Mouse (Mus musculus): ENCODE data around the gene Clpp. TPM values are rescaled to one million over a fixed set of nuclear protein-coding genes. Genes with fewer than 3 reads are reported as not detected.
A peak's percentile ranks its signal among the peaks of the same experiment; 100 is the strongest.

Gene Clpp
- polyA plus RNA-seq, 1 experiment from 2014 or later, result 158 TPM

- Histone ChIP-seq H3K4me1 (ENCODE audit: insufficient read depth) (peaks cover 5% of the 10 kb centered on the region; the same call in 1 of the 2 replicates), H3K9me3 (ENCODE audit: low read depth, low read length) (no peaks in the 10 kb centered on the region), H3K4me3 (ENCODE audit: low read depth, low read length) (no peak overlapping the region), H3K27ac (ENCODE audit: low read depth) (no peak overlapping the region), H3K36me3 (ENCODE audit: insufficient read depth) (peaks cover 20% of the 10 kb centered on the region), H3K27me3 (ENCODE audit: insufficient read depth, low read length) (no peaks in the 10 kb centered on the region), H3K4me2 (0 out of 2 replicates have a peak overlapping the region, but pooled peaks have one; percentile 7), H3K9ac (no peak overlapping the region)
- peak; percentile 31 for TF ChIP-seq CTCF (IDR thresholded peaks at IDR 0.05; ENCODE audit: low read depth)
- WGBS, result 78% methylated on average over 7 of the region's 7 CpGs
- ATAC-seq (ENCODE audit: insufficient read depth), result no peak
- DNase-seq, result peak; percentile 24
Measured at GRCm38 (mm10) chr17:56988441-56988840, 1.7 kb upstream of the Clpp start.

GRCm38 (mm10) chr17:56988921-56989430 lies 1.1 kb upstream of the Clpp start:
- Histone ChIP-seq H3K4me3 (ENCODE audit: low read depth, low read length) (peak overlapping the region; percentile 83; the same call in 1 of the 2 replicates), H3K27me3 (ENCODE audit: insufficient read depth, low read length) (no peaks in the 10 kb centered on the region), H3K4me1 (ENCODE audit: insufficient read depth) (peaks cover 5% of the 10 kb centered on the region; the same call in 1 of the 2 replicates), H3K36me3 (ENCODE audit: insufficient read depth) (peaks cover 26% of the 10 kb centered on the region), H3K4me2 (peak overlapping the region; percentile 86), H3K27ac (ENCODE audit: low read depth) (no peak overlapping the region), H3K9ac (peak overlapping the region; percentile 77; the same call in 1 of the 2 replicates), H3K9me3 (ENCODE audit: low read depth, low read length) (no peaks in the 10 kb centered on the region)
- no peak for ATAC-seq (ENCODE audit: insufficient read depth)
- TF ChIP-seq CTCF (IDR thresholded peaks at IDR 0.05; ENCODE audit: low read depth), result no peak
- DNase-seq, result no peak
- WGBS, result 69% methylated on average over 7 of the region's 7 CpGs

DNA sequence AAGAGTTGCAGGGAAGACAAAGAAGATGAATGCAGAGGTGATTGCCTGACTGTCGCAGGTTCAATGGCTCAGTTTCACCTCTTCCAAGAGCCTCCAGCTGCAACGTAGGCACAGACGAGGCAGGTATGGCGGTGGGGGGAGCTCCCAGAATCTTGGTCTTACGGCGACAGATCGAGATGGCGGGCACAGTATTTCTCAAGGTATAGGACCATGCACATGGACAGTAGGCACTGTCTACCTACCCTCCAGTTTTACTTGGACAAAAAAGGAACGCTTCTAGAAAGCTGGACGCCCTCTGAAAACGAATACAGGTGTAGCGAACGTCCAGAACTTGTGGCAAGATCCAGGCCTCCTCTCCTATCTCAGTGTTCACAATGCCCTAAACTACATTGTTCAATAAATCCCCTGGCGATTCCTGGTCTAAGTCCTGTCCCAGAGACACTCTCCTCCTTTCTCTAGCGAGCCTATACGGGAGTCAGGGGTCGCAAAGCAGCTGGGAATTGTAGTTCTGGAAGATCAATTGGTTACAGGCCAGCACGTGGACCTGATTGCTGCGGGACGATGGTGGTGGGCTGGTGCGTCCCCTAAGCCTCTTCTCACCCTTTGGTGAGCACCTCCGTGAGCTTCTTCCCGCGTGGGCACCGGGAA lies 514 bp upstream of the Clpp start:
- Histone ChIP-seq H3K36me3 (ENCODE audit: insufficient read depth) (peaks cover 32% of the 10 kb centered on the region), H3K9ac (peak overlapping the region; percentile 77), H3K27me3 (ENCODE audit: insufficient read depth, low read length) (no peaks in the 10 kb centered on the region), H3K27ac (ENCODE audit: low read depth) (peak overlapping the region; percentile 67), H3K4me1 (ENCODE audit: insufficient read depth) (peaks cover 5% of the 10 kb centered on the region; the same call in 1 of the 2 replicates), H3K9me3 (ENCODE audit: low read depth, low read length) (no peaks in the 10 kb centered on the region), H3K4me2 (peak overlapping the region; percentile 86), H3K4me3 (ENCODE audit: low read depth, low read length) (peak overlapping the region; percentile 83)
- 3% methylated on average over 25 of the region's 25 CpGs for WGBS
- ATAC-seq (ENCODE audit: insufficient read depth) (peak; percentile 93), DNase-seq (peak; percentile 93)
- no peak for TF ChIP-seq CTCF (IDR thresholded peaks at IDR 0.05; ENCODE audit: low read depth)

GRCm38 (mm10) chr17:56990966-56991365 lies 861 bp downstream of the Clpp start:
- no peak for DNase-seq
- Histone ChIP-seq H3K36me3 (ENCODE audit: insufficient read depth) (peaks cover 45% of the 10 kb centered on the region), H3K9me3 (ENCODE audit: low read depth, low read length) (no peaks in the 10 kb centered on the region), H3K4me3 (ENCODE audit: low read depth, low read length) (peak overlapping the region; percentile 83), H3K27ac (ENCODE audit: low read depth) (no peak overlapping the region), H3K4me1 (ENCODE audit: insufficient read depth) (peaks cover 5% of the 10 kb centered on the region; the same call in 1 of the 2 replicates), H3K9ac (peak overlapping the region; percentile 77), H3K27me3 (ENCODE audit: insufficient read depth, low read length) (no peaks in the 10 kb centered on the region), H3K4me2 (peak overlapping the region; percentile 86)
- ATAC-seq (ENCODE audit: insufficient read depth), result no peak
- WGBS, result 63% methylated on average over 2 of the region's 2 CpGs
- TF ChIP-seq CTCF (IDR thresholded peaks at IDR 0.05; ENCODE audit: low read depth), result no peak

- no peak for ATAC-seq (ENCODE audit: insufficient read depth)
- no peaks in the 10 kb centered on the region for H3K9me3 ChIP-seq (ENCODE audit: low read depth, low read length)
Measured at GRCm38 (mm10) chr17:56995046-56995445, 4.9 kb downstream of the Clpp start.

DNA sequence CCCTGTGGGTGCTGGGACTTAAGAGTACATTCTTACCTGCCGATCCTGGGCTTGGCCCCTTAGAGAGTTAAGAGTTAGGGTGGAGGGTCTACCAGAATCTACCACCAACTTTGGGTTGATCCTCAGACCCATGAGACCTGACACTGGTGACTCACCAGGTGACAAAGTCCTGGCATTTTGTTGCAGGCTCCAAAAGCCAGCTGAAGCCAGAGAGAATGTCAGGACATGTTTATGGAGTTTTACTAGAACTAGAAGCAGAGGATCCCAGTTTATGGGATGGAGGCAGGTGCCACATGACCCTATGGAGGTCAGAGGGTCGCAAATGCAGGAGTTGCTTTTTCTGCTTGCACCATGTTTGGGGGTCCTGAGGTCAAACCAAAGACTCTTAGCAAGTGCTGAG lies 6.4 kb downstream of the Clpp start:
- ATAC-seq (ENCODE audit: insufficient read depth) (no peak), DNase-seq (no peak)
- Histone ChIP-seq H3K36me3 (ENCODE audit: insufficient read depth) (peaks cover 71% of the 10 kb centered on the region), H3K27me3 (ENCODE audit: insufficient read depth, low read length) (no peaks in the 10 kb centered on the region), H3K27ac (ENCODE audit: low read depth) (no peak overlapping the region), H3K4me2 (no peak overlapping the region; the same call in 1 of the 2 replicates), H3K9me3 (ENCODE audit: low read depth, low read length) (no peaks in the 10 kb centered on the region), H3K4me3 (ENCODE audit: low read depth, low read length) (no peak overlapping the region), H3K9ac (no peak overlapping the region), H3K4me1 (ENCODE audit: insufficient read depth) (peaks cover 4% of the 10 kb centered on the region; the same call in 1 of the 2 replicates)
- WGBS, result 62% methylated on average over 2 of the region's 2 CpGs
- no peak for TF ChIP-seq CTCF (IDR thresholded peaks at IDR 0.05; ENCODE audit: low read depth)

More at GRCm38 (mm10) chr17:56995046-56995445, 4.9 kb downstream of the Clpp start:
- no peak overlapping the region for H3K9ac ChIP-seq
- H3K27ac ChIP-seq (ENCODE audit: low read depth), result no peak overlapping the region
- H3K27me3 ChIP-seq (ENCODE audit: insufficient read depth, low read length), result no peaks in the 10 kb centered on the region
- no peak overlapping the region for H3K4me3 ChIP-seq (ENCODE audit: low read depth, low read length)
- H3K4me2 ChIP-seq, result no peak overlapping the region
- TF ChIP-seq CTCF (IDR thresholded peaks at IDR 0.05; ENCODE audit: low read depth), result no peak
- DNase-seq, result no peak
- WGBS, result 85% methylated on average over 8 of the region's 8 CpGs
- H3K36me3 ChIP-seq (ENCODE audit: insufficient read depth), result peaks cover 64% of the 10 kb centered on the region
- H3K4me1 ChIP-seq (ENCODE audit: insufficient read depth), result peaks cover 9% of the 10 kb centered on the region

- Histone ChIP-seq H3K4me2 (peak within 1 kb of the TSS; percentile 69), H3K27ac (ENCODE audit: low read depth) (0 out of 2 replicates have a peak within 1 kb of the TSS, but pooled peaks have one; percentile 6), H3K36me3 (ENCODE audit: insufficient read depth) (peaks cover 69% of the 10 kb centered on the region), H3K9me3 (ENCODE audit: low read depth, low read length) (no peaks in the 10 kb centered on the region), H3K4me1 (ENCODE audit: insufficient read depth) (peaks cover 4% of the 10 kb centered on the region; the same call in 1 of the 2 replicates), H3K4me3 (ENCODE audit: low read depth, low read length) (peak within 1 kb of the TSS; percentile 71), H3K27me3 (ENCODE audit: insufficient read depth, low read length) (no peaks in the 10 kb centered on the region), H3K9ac (peak within 1 kb of the TSS; percentile 60)
- TF ChIP-seq CTCF (IDR thresholded peaks at IDR 0.05; ENCODE audit: low read depth), result peak; percentile 76
- DNase-seq (peak; percentile 97), ATAC-seq (ENCODE audit: insufficient read depth) (peak; percentile 99)
- WGBS, result 0% methylated on average over 38 of the region's 38 CpGs
Measured at GRCm38 (mm10) chr17:56997029-56997667, 7.0 kb downstream of the Clpp start, which contains the start of gene Alkbh7. Gene Alkbh7, plus strand, starts transcription at chr17:56997339.

All from lung, embryonic 14.5 days (tissue).